9 mouse cellular contexts compared by ENCODE assay signal in genomic region chr14:39473771-39474211, GRCm38 (mm10). TPM values are rescaled to one million over a fixed set of nuclear protein-coding genes. Genes with fewer than 3 reads are reported as not detected.
A peak's percentile ranks its signal among the peaks of the same experiment; 100 is the strongest.
DNase-seq lines count a peak whose midpoint lies in the region; ATAC-seq lines count a peak whose summit lies in the region.
"Had no signal": no experiment of that assay in that cellular context is flagged by ENCODE, and none has a peak within 500 bp of the region (broad histone marks: within the 10 kb centered on the region; RNA-seq: fewer than 3 reads in every experiment).

No protein-coding gene starts in this region.

- H3K36me3 ChIP-seq in kidney, embryonic 16.5 days (ENCODE audit: insufficient read depth, low read length), result no peaks in the 10 kb centered on the region
- no peaks in the 10 kb centered on the region for H3K36me3 ChIP-seq in hindbrain, embryonic 16.5 days (ENCODE audit: control insufficient read depth, insufficient read depth, low read length)
- H3K36me3 ChIP-seq in liver, embryonic 11.5 days (ENCODE audit: control insufficient read depth, insufficient read depth, low read length), result no peaks in the 10 kb centered on the region
- no peaks in the 10 kb centered on the region for H3K36me3 ChIP-seq in stomach, embryonic 16.5 days (ENCODE audit: control insufficient read depth, insufficient read depth, low read length)

- peak overlapping the region; percentile 90 for H3K4me2 ChIP-seq in kidney, embryonic 16.5 days (replicated peaks; ENCODE audit: low read depth, low read length)
- peak overlapping the region; percentile 70 for H3K4me2 ChIP-seq in hindbrain, embryonic 16.5 days (ENCODE audit: low read length)
- H3K4me2 ChIP-seq in liver, embryonic 11.5 days, result peak overlapping the region; percentile 62
- peak overlapping the region; percentile 79 for H3K4me2 ChIP-seq in stomach, embryonic 16.5 days (ENCODE audit: low read depth, low read length)

- H3K27me3 ChIP-seq in kidney, embryonic 16.5 days (ENCODE audit: insufficient read depth, low read length), result peaks cover 70% of the 10 kb centered on the region
- no peaks in the 10 kb centered on the region for H3K27me3 ChIP-seq in hindbrain, embryonic 16.5 days (replicated peaks; ENCODE audit: control insufficient read depth, insufficient read depth, low read length)
- H3K27me3 ChIP-seq in liver, embryonic 11.5 days (replicated peaks; ENCODE audit: control insufficient read depth, insufficient read depth, low read length), result peaks cover 62% of the 10 kb centered on the region
- H3K27me3 ChIP-seq in stomach, embryonic 16.5 days (ENCODE audit: control insufficient read depth, insufficient read depth, low read length), result peaks cover 56% of the 10 kb centered on the region
- H3K27me3 ChIP-seq: Patski had no signal

- WGBS in kidney, embryonic 16.5 days, result 2% methylated on average over 27 of the region's 27 CpGs
- 0% methylated on average over 27 of the region's 27 CpGs for WGBS in hindbrain, embryonic 16.5 days
- 8% methylated on average over 27 of the region's 27 CpGs for WGBS in liver, embryonic 11.5 days
- 3% methylated on average over 27 of the region's 27 CpGs for WGBS in stomach, embryonic 16.5 days

- peak; percentile 24; the same call in 1 of the 2 replicates for ATAC-seq in kidney, embryonic 16.5 days (ENCODE audit: low FRiP score, low TSS enrichment)
- peak; percentile 60 for ATAC-seq in hindbrain, embryonic 16.5 days
- no peak for ATAC-seq in liver, embryonic 11.5 days (replicated peaks; ENCODE audit: low FRiP score)
- ATAC-seq in stomach, embryonic 16.5 days (ENCODE audit: insufficient read depth, low FRiP score), result no peak
- no peak for ATAC-seq in megakaryocyte, adult 5-6 weeks (ENCODE audit: poor library complexity, severe bottlenecking)
- ATAC-seq: Patski had no signal

- H3K4me3 ChIP-seq in kidney, embryonic 16.5 days (ENCODE audit: low read length), result peak overlapping the region; percentile 59
- H3K4me3 ChIP-seq in hindbrain, embryonic 16.5 days (ENCODE audit: low read length), result peak overlapping the region; percentile 83
- H3K4me3 ChIP-seq in liver, embryonic 11.5 days (ENCODE audit: low read depth, low read length), result no peak overlapping the region; the same call in 1 of the 2 replicates
- H3K4me3 ChIP-seq in stomach, embryonic 16.5 days (replicated peaks; ENCODE audit: low read length), result peak overlapping the region; percentile 50

- H3K9ac ChIP-seq in kidney, embryonic 16.5 days (replicated peaks; ENCODE audit: low read length), result no peak overlapping the region
- H3K9ac ChIP-seq in hindbrain, embryonic 16.5 days (ENCODE audit: low read depth, low read length), result peak overlapping the region; percentile 93
- no peak overlapping the region for H3K9ac ChIP-seq in liver, embryonic 11.5 days (ENCODE audit: low read depth, low read length)
- no peak overlapping the region for H3K9ac ChIP-seq in stomach, embryonic 16.5 days (ENCODE audit: low read length)

- H3K9me3 ChIP-seq in kidney, embryonic 16.5 days (ENCODE audit: low read length), result no peaks in the 10 kb centered on the region
- H3K9me3 ChIP-seq in hindbrain, embryonic 16.5 days (ENCODE audit: control insufficient read depth, low read length), result no peaks in the 10 kb centered on the region
- no peaks in the 10 kb centered on the region for H3K9me3 ChIP-seq in liver, embryonic 11.5 days (ENCODE audit: control insufficient read depth, low read length)
- H3K9me3 ChIP-seq in stomach, embryonic 16.5 days (replicated peaks; ENCODE audit: control insufficient read depth, low read length), result no peaks in the 10 kb centered on the region

- H3K27ac ChIP-seq in kidney, embryonic 16.5 days (ENCODE audit: low read length), result no peak overlapping the region
- H3K27ac ChIP-seq in hindbrain, embryonic 16.5 days (ENCODE audit: low read depth, low read length), result peak overlapping the region; percentile 97
- no peak overlapping the region for H3K27ac ChIP-seq in liver, embryonic 11.5 days (ENCODE audit: low read depth, low read length)
- H3K27ac ChIP-seq in stomach, embryonic 16.5 days (ENCODE audit: low read length), result no peak overlapping the region

- DNase-seq in kidney, postnatal 36 days, result no peak
- peak; percentile 38 for DNase-seq in embryo, embryonic 10 days (ENCODE audit: low spot score)
- DNase-seq in liver, embryonic 11.5 days (ENCODE audit: low spot score), result peak; percentile 31
- no peak for DNase-seq in thymus, postnatal 4 days

- peaks cover 13% of the 10 kb centered on the region; the same call in 1 of the 2 replicates for H3K4me1 ChIP-seq in kidney, embryonic 16.5 days (ENCODE audit: insufficient read depth, low read length)
- H3K4me1 ChIP-seq in hindbrain, embryonic 16.5 days (ENCODE audit: control insufficient read depth, insufficient read depth, low read depth, low read length), result no peaks in the 10 kb centered on the region; the same call in 1 of the 2 replicates
- H3K4me1 ChIP-seq in liver, embryonic 11.5 days (replicated peaks; ENCODE audit: control insufficient read depth, insufficient read depth, low read length), result no peaks in the 10 kb centered on the region; the same call in 1 of the 2 replicates
- H3K4me1 ChIP-seq in stomach, embryonic 16.5 days (ENCODE audit: control insufficient read depth, insufficient read depth, low read length), result peaks cover 12% of the 10 kb centered on the region; the same call in 1 of the 2 replicates

RNA-seq across cellular contexts. Expression of gene Nrg3, which starts 0.9 kb away (rescaled TPM):
- polyA plus RNA-seq in kidney, embryonic 16.5 days (2015; fragmentation: Nextera tagmentation; extraction: Ambion mirVana), result 0.37 and 0.45 TPM in 2 replicates
- polyA plus RNA-seq in hindbrain, embryonic 16.5 days (2015; fragmentation: Nextera tagmentation; extraction: Ambion mirVana), result 10.2 and 10.9 TPM in 2 replicates
- polyA plus RNA-seq in liver, embryonic 11.5 days (2014; fragmentation: Nextera tagmentation; extraction: Ambion mirVana), result 0.10 and 0.16 TPM in 2 replicates
- 0.22 and 0.49 TPM in 2 replicates for polyA plus RNA-seq in stomach, embryonic 16.5 days (2015; fragmentation: Nextera tagmentation; extraction: Ambion mirVana)
- total RNA-seq in megakaryocyte, adult 5-6 weeks (2015), result not detected in 2 replicates
- total RNA-seq in megakaryocyte, adult 5-6 weeks (2017), result not detected in 2 replicates
- polyA plus RNA-seq: Patski had no signal

Comparison
In these comparisons a context has a peak if more than half of its experiments do, and no peak if none do; other contexts are left out.
1. ATAC-seq: peak in kidney, embryonic 16.5 days (single experiment) and hindbrain, embryonic 16.5 days (single experiment); none in liver, embryonic 11.5 days (single experiment), stomach, embryonic 16.5 days (single experiment) and megakaryocyte, adult 5-6 weeks (single experiment).
2. DNase-seq: peak in embryo, embryonic 10 days (single experiment) and liver, embryonic 11.5 days (single experiment); none in kidney, postnatal 36 days (0 of 2) and thymus, postnatal 4 days (single experiment).
3. Peak in every context shown above with its lines, with median percentiles within 50 percentile points of each other: H3K4me2 ChIP-seq.